Mouse (Mus musculus) urinary bladder, postnatal 14 days (tissue): Measurements from ENCODE around the gene Mfsd4b1.

ENCODE experiments used
- DNase-seq: peaks from one replicate; pipeline ENCODE4 v3.0.0; 2021; ENCODE audit warnings: low spot score

The Mfsd4b1 gene

DNA sequence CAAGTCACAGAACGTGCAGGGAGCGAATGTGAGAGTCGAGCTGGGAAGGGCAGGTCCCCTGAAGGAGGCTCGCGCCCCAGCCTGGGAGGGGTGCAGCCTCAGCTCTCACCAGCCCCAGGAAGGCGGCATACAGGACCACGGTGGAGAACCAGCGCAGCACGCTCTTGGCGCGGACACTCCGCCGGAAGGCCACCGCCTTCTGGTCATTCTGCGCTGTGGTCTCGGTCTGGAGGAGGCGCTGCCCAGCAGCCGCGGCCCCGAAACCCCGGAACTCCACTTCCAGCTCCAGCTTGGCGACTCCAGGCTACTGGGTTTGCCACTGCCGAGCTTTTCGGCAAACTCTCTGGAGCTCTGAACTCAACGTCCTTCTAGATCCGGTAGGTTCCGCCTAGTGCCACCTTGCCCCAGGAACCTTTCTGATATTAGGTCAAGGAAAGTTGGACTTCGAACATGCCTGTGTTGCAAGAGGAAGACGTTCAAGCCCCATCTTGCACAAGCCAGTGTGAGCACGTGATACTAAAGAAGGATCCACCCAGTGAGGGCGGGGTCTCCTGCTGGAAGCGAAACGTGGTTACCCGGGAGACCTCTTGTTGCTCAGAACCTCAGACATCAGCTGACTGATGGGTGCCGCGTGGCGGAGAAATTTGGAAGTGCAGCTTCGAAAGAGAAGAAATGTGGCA lies 65.2 kb downstream of the Mfsd4b1 start, which contains the start of gene Mfsd4b3:
Mfsd4b3 (minus strand) TSS at position 393 of the 680 bp plus-strand sequence.
- peak; percentile 96 for DNase-seq

- DNase-seq = no peak
These were observed 66.8 kb downstream of the Mfsd4b1 start for GRCm38 (mm10) chr10:39958266-39958665.

DNA sequence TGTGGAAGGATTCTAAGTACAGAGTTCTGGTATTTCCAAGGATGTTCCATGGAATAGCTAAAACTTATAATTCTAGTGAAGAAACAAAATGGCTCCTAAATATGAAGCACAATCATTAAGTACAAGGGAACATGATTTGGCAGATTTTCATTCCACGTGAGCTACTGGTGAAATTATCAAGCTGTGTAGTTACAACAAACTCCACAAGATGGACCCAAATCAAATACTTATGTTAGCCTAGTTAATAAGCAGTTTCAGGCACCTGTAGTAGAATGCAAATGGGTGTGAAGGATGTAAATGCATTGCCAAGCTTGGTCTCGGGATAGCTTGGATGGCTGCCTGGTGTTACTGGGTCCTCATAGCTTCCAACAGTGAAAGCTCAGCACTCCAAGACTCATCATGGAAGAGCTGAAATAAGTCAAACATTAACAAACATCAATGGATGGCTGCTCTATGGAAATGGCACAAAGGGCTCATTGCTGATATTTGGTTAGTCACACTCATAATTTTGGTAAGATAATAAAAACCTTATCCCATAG lies 68.7 kb downstream of the Mfsd4b1 start:
- DNase-seq = no peak

DNA sequence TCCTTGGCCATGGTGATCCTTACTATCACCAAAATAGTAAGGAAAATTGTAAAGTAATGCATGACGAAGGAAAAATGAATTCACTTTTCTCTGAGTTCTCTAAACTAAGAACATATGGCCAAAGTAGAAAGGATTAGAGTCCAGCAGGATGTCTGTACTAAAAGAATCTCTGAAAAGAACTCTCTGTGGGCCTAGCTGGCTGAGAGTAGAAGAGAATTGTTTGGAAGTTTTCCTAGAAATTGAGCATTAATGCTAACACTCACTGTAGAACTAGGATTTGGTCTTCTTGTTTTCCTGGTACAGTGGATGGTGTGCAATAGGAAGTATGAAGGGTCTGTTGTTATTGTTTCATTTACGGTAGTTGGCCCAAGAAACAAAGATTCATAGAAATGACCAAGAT lies 69.9 kb downstream of the Mfsd4b1 start:
- no peak for DNase-seq
